Mouse (Mus musculus) thymus, adult 2 months (tissue): ENCODE measurements around the gene Fam161b. TPM values are rescaled to one million over a fixed set of nuclear protein-coding genes. Genes with fewer than 3 reads are reported as not detected.

ENCODE experiments used
- DNase-seq: peaks from one replicate; pipeline ENCODE4 v3.0.0; 2021
- H3K27ac ChIP-seq: fragments of 200-500 bp; 2 replicates; pipeline ENCODE4 v1.5.1; 2012; ENCODE audit warnings: low read length, control low read depth; ENCODE audit not compliant: control insufficient read depth, insufficient read depth
- H3K27me3 ChIP-seq: fragments of 200-500 bp; 2 replicates; pipeline ENCODE4 v1.6.1; 2012; ENCODE audit warnings: mild to moderate bottlenecking, low read length, moderate library complexity, mixed read lengths; ENCODE audit not compliant: control insufficient read depth, insufficient read depth
- H3K36me3 ChIP-seq: fragments of 200-500 bp; 2 replicates; pipeline ENCODE4 v1.6.1; 2012; ENCODE audit warnings: mild to moderate bottlenecking, low read length, moderate library complexity; ENCODE audit not compliant: control insufficient read depth, insufficient read depth
- H3K4me1 ChIP-seq: fragments of 200-500 bp; replicated peaks from 2 replicates; pipeline ENCODE4 v1.6.1; 2012; ENCODE audit warnings: low read length; ENCODE audit not compliant: control insufficient read depth, insufficient read depth
- H3K4me3 ChIP-seq: fragments of 200-500 bp; 2 replicates; pipeline ENCODE4 v1.5.1; 2012; ENCODE audit warnings: mild to moderate bottlenecking, low read length, control low read depth, moderate library complexity; ENCODE audit not compliant: control insufficient read depth, insufficient read depth
- CTCF ChIP-seq: fragments of 200-500 bp; IDR thresholded peaks from 2 replicates; pipeline ENCODE4 v1.5.1; 2012; ENCODE audit warnings: mild to moderate bottlenecking, control low read depth, low read length, moderate library complexity, borderline replicate concordance; ENCODE audit not compliant: control insufficient read depth, poor library complexity, insufficient read depth; ENCODE audit errors: extremely low read depth
- POLR2A ChIP-seq: fragments of 200-500 bp; IDR thresholded peaks from 2 replicates; pipeline ENCODE4 v1.6.1; 2012; ENCODE audit warnings: mild to moderate bottlenecking, low read length, control low read depth, moderate library complexity; ENCODE audit not compliant: control insufficient read depth, poor library complexity, insufficient read depth; ENCODE audit errors: extremely low read depth
- WGBS: fragments of 180-500 bp; shearing (Covaris S2); methylation state at CpG from one replicate; pipeline ENCODE4 v1.1.7; 2018; 5-methylcytosine and 5-hydroxymethylcytosine counted together
- polyA plus RNA-seq: library from polyadenylated mRNA; depleted of rRNA; stranded (reverse); fragments of >200 nt; gene quantifications from 2 replicates; pipeline ENCODE4 v1.2.3, GENCODE M21; 2012

The Fam161b gene
- polyA plus RNA-seq, 1 experiment = 1.2 TPM

GRCm38 (mm10) chr12:84384644-84385081, 23.0 kb upstream of the Fam161b start:
- no peak for TF ChIP-seq CTCF
- no peak for TF ChIP-seq POLR2A
- Histone ChIP-seq H3K27ac (no peak overlapping the region), H3K27me3 (no peaks in the 10 kb centered on the region), H3K4me3 (no peak overlapping the region), H3K36me3 (peaks cover 36% of the 10 kb centered on the region), H3K4me1 (peaks cover 11% of the 10 kb centered on the region)
- 66% methylated on average over 5 of the region's 5 CpGs for WGBS
- DNase-seq = no peak

- no peak for DNase-seq
Measured at GRCm38 (mm10) chr12:84382369-84382768, 20.7 kb upstream of the Fam161b start.

GRCm38 (mm10) chr12:84373831-84374481, 12.3 kb upstream of the Fam161b start:
- Histone ChIP-seq H3K27me3 (no peaks in the 10 kb centered on the region), H3K4me1 (no peaks in the 10 kb centered on the region), H3K36me3 (peaks cover 83% of the 10 kb centered on the region), H3K4me3 (no peak overlapping the region), H3K27ac (no peak overlapping the region)
- WGBS = 97% methylated on average over 6 of the region's 6 CpGs
- DNase-seq = no peak
- TF ChIP-seq CTCF = no peak
- no peak for TF ChIP-seq POLR2A

More at GRCm38 (mm10) chr12:84382369-84382768, 20.7 kb upstream of the Fam161b start:
- Histone ChIP-seq H3K27ac (no peak overlapping the region), H3K36me3 (peaks cover 51% of the 10 kb centered on the region), H3K4me3 (no peak overlapping the region), H3K27me3 (no peaks in the 10 kb centered on the region), H3K4me1 (no peaks in the 10 kb centered on the region)
- WGBS = 98% methylated on average over 4 of the region's 4 CpGs
- no peak for TF ChIP-seq CTCF
- no peak for TF ChIP-seq POLR2A

- Histone ChIP-seq H3K4me3 (no peak overlapping the region), H3K4me1 (no peaks in the 10 kb centered on the region), H3K36me3 (peaks cover 60% of the 10 kb centered on the region), H3K27ac (no peak overlapping the region), H3K27me3 (no peaks in the 10 kb centered on the region)
- DNase-seq = no peak
- WGBS = 97% methylated on average over 5 of the region's 5 CpGs
- TF ChIP-seq POLR2A = no peak
- no peak for TF ChIP-seq CTCF
Measured at GRCm38 (mm10) chr12:84371647-84372046, 10.0 kb upstream of the Fam161b start.

- no peak for DNase-seq
- WGBS = 92% methylated on average over 9 of the region's 9 CpGs
- TF ChIP-seq POLR2A (no peak), CTCF (no peak)
- no peak overlapping the region for H3K27ac ChIP-seq
- H3K4me3 ChIP-seq = no peak overlapping the region
- peaks cover 16% of the 10 kb centered on the region for H3K36me3 ChIP-seq
- peaks cover 3% of the 10 kb centered on the region for H3K4me1 ChIP-seq
- no peaks in the 10 kb centered on the region for H3K27me3 ChIP-seq
Measured at GRCm38 (mm10) chr12:84366971-84367370, 5.3 kb upstream of the Fam161b start.

- H3K36me3 ChIP-seq = no peaks in the 10 kb centered on the region
- H3K4me3 ChIP-seq = no peak overlapping the region
- TF ChIP-seq CTCF = no peak
- no peak for TF ChIP-seq POLR2A
- no peaks in the 10 kb centered on the region for H3K27me3 ChIP-seq
- H3K4me1 ChIP-seq = peaks cover 3% of the 10 kb centered on the region
- no peak overlapping the region for H3K27ac ChIP-seq
- 95% methylated on average over 6 of the region's 6 CpGs for WGBS
- no peak for DNase-seq
Measured at GRCm38 (mm10) chr12:84365137-84365536, 3.5 kb upstream of the Fam161b start.

- Histone ChIP-seq H3K27me3 (no peaks in the 10 kb centered on the region), H3K36me3 (no peaks in the 10 kb centered on the region), H3K4me1 (peaks cover 3% of the 10 kb centered on the region), H3K4me3 (no peak overlapping the region), H3K27ac (no peak overlapping the region)
- no peak for DNase-seq
- TF ChIP-seq POLR2A (no peak), CTCF (no peak)
- 92% methylated on average over 9 of the region's 9 CpGs for WGBS
Measured at GRCm38 (mm10) chr12:84364291-84364690, 2.7 kb upstream of the Fam161b start.
